Mouse (Mus musculus): ENCODE measurements around the gene Ror1. TPM values are rescaled to one million over a fixed set of nuclear protein-coding genes. Genes with fewer than 3 reads are reported as not detected.

The Ror1 gene
- polyA plus RNA-seq, 1 experiment from 2014 or later, result 1.5 TPM

GRCm38 (mm10) chr4:100251270-100251669, 155.7 kb downstream of the Ror1 start:
- Histone ChIP-seq H3K27me3 (ENCODE audit: control insufficient read depth, insufficient read depth, low read length) (no peaks in the 10 kb centered on the region), H3K4me2 (ENCODE audit: low read length) (no peak overlapping the region), H3K9ac (replicated peaks; ENCODE audit: low read length) (no peak overlapping the region), H3K4me3 (replicated peaks; ENCODE audit: low read depth, low read length) (no peak overlapping the region), H3K4me1 (ENCODE audit: control insufficient read depth, insufficient read depth, low read length) (no peaks in the 10 kb centered on the region), H3K36me3 (ENCODE audit: control insufficient read depth, insufficient read depth, low read length) (no peaks in the 10 kb centered on the region), H3K9me3 (ENCODE audit: control insufficient read depth, low read length) (no peaks in the 10 kb centered on the region), H3K27ac (replicated peaks; ENCODE audit: low read depth, low read length) (no peak overlapping the region)
- DNase-seq (no peak), ATAC-seq (ENCODE audit: low FRiP score, low TSS enrichment) (no peak)
- WGBS, result 67% methylated on average over 2 of the region's 2 CpGs

DNA sequence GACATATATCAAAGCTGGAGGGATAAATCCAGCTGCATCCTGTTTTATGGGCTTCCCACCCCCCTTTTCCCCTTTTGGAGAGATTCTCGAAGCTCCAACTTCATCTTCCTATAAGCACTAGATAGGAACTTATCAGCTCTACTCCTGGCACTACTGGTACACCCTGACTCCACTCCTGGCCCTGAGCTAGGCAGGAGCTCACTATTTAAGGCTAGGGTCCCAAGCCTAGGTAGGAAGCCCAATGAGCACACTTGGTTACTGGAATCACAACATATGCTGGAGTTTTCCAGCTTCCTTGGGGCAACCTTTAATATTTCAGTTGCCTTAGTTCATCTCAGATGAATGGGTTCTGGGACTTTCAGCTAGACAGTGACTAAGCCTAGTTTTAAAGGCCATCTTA, 156.5 kb downstream of the Ror1 start:
- no peak overlapping the region for H3K27ac ChIP-seq (replicated peaks; ENCODE audit: low read depth, low read length)
- H3K36me3 ChIP-seq (ENCODE audit: control insufficient read depth, insufficient read depth, low read length), result no peaks in the 10 kb centered on the region
- H3K9ac ChIP-seq (replicated peaks; ENCODE audit: low read length), result no peak overlapping the region
- no peaks in the 10 kb centered on the region for H3K4me1 ChIP-seq (ENCODE audit: control insufficient read depth, insufficient read depth, low read length)
- ATAC-seq (ENCODE audit: low FRiP score, low TSS enrichment) (no peak), DNase-seq (no peak)
- H3K27me3 ChIP-seq (ENCODE audit: control insufficient read depth, insufficient read depth, low read length), result no peaks in the 10 kb centered on the region
- WGBS, result 95% methylated on average over 1 of the region's 1 CpGs
- H3K4me2 ChIP-seq (ENCODE audit: low read length), result no peak overlapping the region
- no peak overlapping the region for H3K4me3 ChIP-seq (replicated peaks; ENCODE audit: low read depth, low read length)
- no peaks in the 10 kb centered on the region for H3K9me3 ChIP-seq (ENCODE audit: control insufficient read depth, low read length)

DNA sequence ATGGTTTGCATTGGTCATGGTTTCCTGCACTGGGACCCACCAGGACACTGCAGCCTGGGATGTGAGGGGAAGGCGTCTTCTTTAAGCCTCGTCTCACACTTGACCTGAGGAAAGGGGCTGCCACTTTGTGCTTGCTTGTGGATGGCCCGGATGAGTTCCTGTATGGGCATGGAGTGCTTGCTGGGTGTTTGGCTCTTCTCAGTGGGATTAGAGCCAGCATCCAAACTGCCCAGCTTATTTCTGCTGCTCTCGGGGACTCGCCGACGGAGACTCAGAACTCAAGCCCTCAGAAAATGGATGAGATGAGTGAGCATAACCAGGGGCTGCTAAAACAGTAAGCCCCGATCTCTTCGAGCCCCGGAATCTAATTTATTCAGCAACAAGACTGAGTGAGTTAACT, 157.1 kb downstream of the Ror1 start:
- no peak overlapping the region for H3K27ac ChIP-seq (replicated peaks; ENCODE audit: low read depth, low read length)
- DNase-seq, result no peak
- ATAC-seq (ENCODE audit: low FRiP score, low TSS enrichment), result no peak
- H3K9me3 ChIP-seq (ENCODE audit: control insufficient read depth, low read length), result no peaks in the 10 kb centered on the region
- H3K4me3 ChIP-seq (replicated peaks; ENCODE audit: low read depth, low read length), result no peak overlapping the region
- H3K36me3 ChIP-seq (ENCODE audit: control insufficient read depth, insufficient read depth, low read length), result no peaks in the 10 kb centered on the region
- H3K27me3 ChIP-seq (ENCODE audit: control insufficient read depth, insufficient read depth, low read length), result no peaks in the 10 kb centered on the region
- no peak overlapping the region for H3K4me2 ChIP-seq (ENCODE audit: low read length)
- H3K9ac ChIP-seq (replicated peaks; ENCODE audit: low read length), result no peak overlapping the region
- H3K4me1 ChIP-seq (ENCODE audit: control insufficient read depth, insufficient read depth, low read length), result no peaks in the 10 kb centered on the region
- 74% methylated on average over 10 of the region's 10 CpGs for WGBS

- Histone ChIP-seq H3K4me2 (ENCODE audit: low read length) (no peak overlapping the region), H3K4me3 (replicated peaks; ENCODE audit: low read depth, low read length) (no peak overlapping the region), H3K36me3 (ENCODE audit: control insufficient read depth, insufficient read depth, low read length) (no peaks in the 10 kb centered on the region), H3K27ac (replicated peaks; ENCODE audit: low read depth, low read length) (no peak overlapping the region), H3K27me3 (ENCODE audit: control insufficient read depth, insufficient read depth, low read length) (no peaks in the 10 kb centered on the region), H3K4me1 (ENCODE audit: control insufficient read depth, insufficient read depth, low read length) (no peaks in the 10 kb centered on the region), H3K9ac (replicated peaks; ENCODE audit: low read length) (no peak overlapping the region), H3K9me3 (ENCODE audit: control insufficient read depth, low read length) (no peaks in the 10 kb centered on the region)
- ATAC-seq (ENCODE audit: low FRiP score, low TSS enrichment), result no peak
- DNase-seq, result no peak
- 82% methylated on average over 9 of the region's 9 CpGs for WGBS
Observed at GRCm38 (mm10) chr4:100253401-100253800, 157.8 kb downstream of the Ror1 start.

DNA sequence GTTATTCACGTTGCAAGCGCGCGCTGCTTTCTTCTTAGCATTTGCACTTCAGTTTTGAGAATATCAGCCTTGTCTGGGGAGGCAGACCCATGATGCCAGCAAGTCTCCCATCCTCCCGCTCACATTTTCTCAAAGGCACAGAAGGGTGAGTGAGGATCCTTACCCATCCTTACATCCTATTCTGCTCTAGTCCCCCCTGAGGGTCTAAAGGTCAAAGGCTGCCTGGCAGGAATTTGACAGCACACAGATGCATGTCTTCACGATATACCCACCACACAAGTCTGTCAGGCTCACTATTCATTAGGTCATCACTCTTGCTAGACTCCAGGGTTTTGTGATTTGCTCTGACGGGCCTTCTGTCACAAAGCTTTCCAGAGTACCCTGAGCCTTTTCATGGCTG, 158.2 kb downstream of the Ror1 start:
- ATAC-seq (ENCODE audit: low FRiP score, low TSS enrichment), result no peak
- DNase-seq, result no peak
- Histone ChIP-seq H3K4me3 (replicated peaks; ENCODE audit: low read depth, low read length) (no peak overlapping the region), H3K4me2 (ENCODE audit: low read length) (no peak overlapping the region), H3K9ac (replicated peaks; ENCODE audit: low read length) (no peak overlapping the region), H3K4me1 (ENCODE audit: control insufficient read depth, insufficient read depth, low read length) (no peaks in the 10 kb centered on the region), H3K27ac (replicated peaks; ENCODE audit: low read depth, low read length) (no peak overlapping the region), H3K9me3 (ENCODE audit: control insufficient read depth, low read length) (no peaks in the 10 kb centered on the region), H3K36me3 (ENCODE audit: control insufficient read depth, insufficient read depth, low read length) (no peaks in the 10 kb centered on the region), H3K27me3 (ENCODE audit: control insufficient read depth, insufficient read depth, low read length) (no peaks in the 10 kb centered on the region)
- WGBS, result 52% methylated on average over 7 of the region's 7 CpGs

- Histone ChIP-seq H3K27me3 (ENCODE audit: control insufficient read depth, insufficient read depth, low read length) (no peaks in the 10 kb centered on the region), H3K36me3 (ENCODE audit: control insufficient read depth, insufficient read depth, low read length) (no peaks in the 10 kb centered on the region), H3K9ac (replicated peaks; ENCODE audit: low read length) (no peak overlapping the region), H3K4me1 (ENCODE audit: control insufficient read depth, insufficient read depth, low read length) (no peaks in the 10 kb centered on the region), H3K27ac (replicated peaks; ENCODE audit: low read depth, low read length) (no peak overlapping the region), H3K4me2 (ENCODE audit: low read length) (no peak overlapping the region), H3K9me3 (ENCODE audit: control insufficient read depth, low read length) (no peaks in the 10 kb centered on the region), H3K4me3 (replicated peaks; ENCODE audit: low read depth, low read length) (no peak overlapping the region)
- ATAC-seq (ENCODE audit: low FRiP score, low TSS enrichment) (no peak), DNase-seq (no peak)
- 91% methylated on average over 5 of the region's 5 CpGs for WGBS
Observed at GRCm38 (mm10) chr4:100258462-100258861, 162.9 kb downstream of the Ror1 start.

DNA sequence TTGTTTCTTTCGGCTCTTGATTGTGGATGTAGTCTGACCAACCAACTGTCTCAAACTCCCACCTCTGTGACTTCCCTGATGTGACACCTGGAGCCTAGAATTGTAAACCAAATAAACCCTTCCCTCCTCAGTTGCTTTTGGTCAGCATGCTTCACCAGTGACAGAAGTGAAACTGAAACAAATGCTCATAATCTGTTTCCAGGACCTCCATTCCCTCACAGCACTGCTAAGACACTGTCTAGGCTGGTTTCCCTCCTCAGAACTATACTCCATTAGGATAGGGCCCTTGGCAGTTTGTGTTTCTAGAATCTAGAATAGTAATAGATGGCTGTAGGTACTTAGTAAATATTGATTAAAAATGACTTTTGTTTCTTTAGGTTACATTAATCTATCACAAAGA, 168.3 kb downstream of the Ror1 start:
- no peaks in the 10 kb centered on the region for H3K27me3 ChIP-seq (ENCODE audit: control insufficient read depth, insufficient read depth, low read length)
- H3K4me1 ChIP-seq (ENCODE audit: control insufficient read depth, insufficient read depth, low read length), result no peaks in the 10 kb centered on the region
- H3K9ac ChIP-seq (replicated peaks; ENCODE audit: low read length), result no peak overlapping the region
- H3K4me3 ChIP-seq (replicated peaks; ENCODE audit: low read depth, low read length), result no peak overlapping the region
- H3K4me2 ChIP-seq (ENCODE audit: low read length), result no peak overlapping the region
- no peaks in the 10 kb centered on the region for H3K36me3 ChIP-seq (ENCODE audit: control insufficient read depth, insufficient read depth, low read length)
- H3K9me3 ChIP-seq (ENCODE audit: control insufficient read depth, low read length), result no peaks in the 10 kb centered on the region
- WGBS, result 100% methylated on average over 1 of the region's 1 CpGs
- H3K27ac ChIP-seq (replicated peaks; ENCODE audit: low read depth, low read length), result no peak overlapping the region
- DNase-seq (no peak), ATAC-seq (ENCODE audit: low FRiP score, low TSS enrichment) (no peak)

DNA sequence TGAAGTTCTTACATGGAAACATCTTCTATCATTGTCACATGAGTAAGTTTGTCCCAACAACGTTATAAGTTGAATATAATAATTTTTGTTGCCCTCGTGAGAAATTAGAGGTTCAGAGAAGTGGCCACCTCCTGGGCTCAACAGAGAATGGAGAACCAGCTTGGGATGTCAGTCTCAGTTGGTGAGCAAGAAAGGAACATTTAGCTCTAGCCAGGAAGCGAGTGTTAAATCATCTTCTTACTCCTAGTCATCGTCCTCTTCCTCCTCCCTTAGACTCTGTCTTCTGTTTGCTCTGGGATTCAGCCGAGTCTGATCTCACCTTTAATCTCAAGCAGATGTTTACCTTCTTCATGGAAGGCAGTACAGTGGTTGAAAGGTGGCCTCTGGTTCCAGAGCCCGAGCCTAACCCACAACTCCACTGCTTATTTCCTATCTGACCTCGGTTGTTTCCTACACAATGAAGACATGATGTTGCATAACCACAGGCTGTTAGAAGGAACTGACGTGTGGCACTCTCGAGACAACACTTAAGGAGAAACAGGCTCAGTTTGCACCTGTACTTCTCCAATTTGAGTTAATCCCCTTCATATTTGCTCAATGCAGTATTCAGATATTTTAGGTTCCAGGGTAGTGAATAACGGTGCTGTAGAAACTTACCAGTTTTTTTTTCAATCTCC, 175.6 kb downstream of the Ror1 start:
- no peak overlapping the region for H3K4me3 ChIP-seq (replicated peaks; ENCODE audit: low read depth, low read length)
- H3K27ac ChIP-seq (replicated peaks; ENCODE audit: low read depth, low read length), result no peak overlapping the region
- no peaks in the 10 kb centered on the region for H3K4me1 ChIP-seq (ENCODE audit: control insufficient read depth, insufficient read depth, low read length)
- DNase-seq (no peak), ATAC-seq (ENCODE audit: low FRiP score, low TSS enrichment) (no peak)
- H3K36me3 ChIP-seq (ENCODE audit: control insufficient read depth, insufficient read depth, low read length), result no peaks in the 10 kb centered on the region
- H3K9ac ChIP-seq (replicated peaks; ENCODE audit: low read length), result no peak overlapping the region
- H3K4me2 ChIP-seq (ENCODE audit: low read length), result no peak overlapping the region
- WGBS, result 84% methylated on average over 10 of the region's 10 CpGs
- H3K9me3 ChIP-seq (ENCODE audit: control insufficient read depth, low read length), result no peaks in the 10 kb centered on the region
- no peaks in the 10 kb centered on the region for H3K27me3 ChIP-seq (ENCODE audit: control insufficient read depth, insufficient read depth, low read length)

DNA sequence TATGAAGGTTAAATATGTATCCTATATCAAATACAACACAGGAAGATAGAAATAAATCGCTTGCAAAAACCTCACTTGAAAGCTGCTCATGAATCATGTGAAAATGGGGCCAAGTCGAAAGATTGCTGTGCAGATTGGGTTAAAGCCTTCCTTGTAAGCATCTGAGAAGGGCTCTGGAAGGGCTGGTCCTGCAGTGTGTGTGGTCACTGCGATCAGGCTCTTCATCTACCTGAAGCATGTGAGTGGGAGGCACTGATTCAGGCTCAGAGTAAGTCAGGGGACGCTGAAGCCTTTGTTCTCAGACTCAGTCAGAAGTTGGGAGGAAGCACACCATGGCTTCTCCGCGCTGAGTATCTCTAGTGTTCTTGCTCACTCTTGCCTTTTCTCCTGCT, 176.1 kb downstream of the Ror1 start:
- no peak overlapping the region for H3K9ac ChIP-seq (replicated peaks; ENCODE audit: low read length)
- no peak overlapping the region for H3K4me3 ChIP-seq (replicated peaks; ENCODE audit: low read depth, low read length)
- 61% methylated on average over 6 of the region's 6 CpGs for WGBS
- H3K27me3 ChIP-seq (ENCODE audit: control insufficient read depth, insufficient read depth, low read length), result no peaks in the 10 kb centered on the region
- ATAC-seq (ENCODE audit: low FRiP score, low TSS enrichment), result no peak
- no peak for DNase-seq
- no peaks in the 10 kb centered on the region for H3K36me3 ChIP-seq (ENCODE audit: control insufficient read depth, insufficient read depth, low read length)
- no peak overlapping the region for H3K27ac ChIP-seq (replicated peaks; ENCODE audit: low read depth, low read length)
- H3K4me1 ChIP-seq (ENCODE audit: control insufficient read depth, insufficient read depth, low read length), result no peaks in the 10 kb centered on the region
- no peak overlapping the region for H3K4me2 ChIP-seq (ENCODE audit: low read length)
- H3K9me3 ChIP-seq (ENCODE audit: control insufficient read depth, low read length), result no peaks in the 10 kb centered on the region

All from midbrain, embryonic 14.5 days (tissue).